Mouse (Mus musculus) forebrain, embryonic 15.5 days (tissue): ENCODE measurements at regions not wholly inside any gene's neighbourhood (a gene's known extent, or its start where the extent isn't known, plus 50 kb on each side); places are given as distances from the start of the nearest gene placed in this dataset.
A peak's percentile ranks its signal among the peaks of the same experiment; 100 is the strongest.

Experiments
- ATAC-seq: fragments of 200-750 bp; cut with Nextera tagmentation; replicated peaks from 2 replicates; pipeline ENCODE4 v1.8.0; 2017; ENCODE audit warnings: mild to moderate bottlenecking, moderate TSS enrichment, moderate library complexity
- H3K27ac ChIP-seq: fragments of 300-500 bp; sonication (generic); replicated peaks from 2 replicates; pipeline ENCODE4 v1.5.1; 2015; ENCODE audit warnings: mild to moderate bottlenecking, inconsistent platforms
- H3K27me3 ChIP-seq: fragments of 300-500 bp; sonication (generic); 2 replicates; pipeline ENCODE4 v1.6.1; 2015; ENCODE audit warnings: inconsistent platforms
- H3K36me3 ChIP-seq: fragments of 300-500 bp; sonication (generic); 2 replicates; pipeline ENCODE4 v1.6.1; 2015; ENCODE audit warnings: mild to moderate bottlenecking, inconsistent platforms
- H3K4me1 ChIP-seq: fragments of 300-500 bp; sonication (generic); 2 replicates; pipeline ENCODE4 v1.6.1; 2015; ENCODE audit warnings: inconsistent platforms
- H3K4me2 ChIP-seq: fragments of 300-500 bp; sonication (generic); replicated peaks from 2 replicates; pipeline ENCODE4 v1.6.1; 2015; ENCODE audit warnings: mild to moderate bottlenecking, inconsistent platforms
- H3K4me3 ChIP-seq: fragments of 300-500 bp; sonication (generic); 2 replicates; pipeline ENCODE4 v1.5.1; 2015; ENCODE audit warnings: mild to moderate bottlenecking, inconsistent platforms
- H3K9ac ChIP-seq: fragments of 300-500 bp; sonication (generic); replicated peaks from 2 replicates; pipeline ENCODE4 v1.6.1; 2015; ENCODE audit warnings: mild to moderate bottlenecking, inconsistent platforms
- H3K9me3 ChIP-seq: fragments of 300-500 bp; sonication (generic); 2 replicates; pipeline ENCODE4 v1.6.1; 2016; ENCODE audit warnings: inconsistent platforms
- WGBS: fragments of 180-500 bp; shearing (Covaris S2); methylation state at CpG from one replicate; pipeline ENCODE4 v1.1.7; 2015; ENCODE audit warnings: mixed read lengths; 5-methylcytosine and 5-hydroxymethylcytosine counted together

GRCm38 (mm10) chr8:11999736-12000458, 159.6 kb downstream of the Tex29 start:
- peaks cover 48% of the 10 kb centered on the region for H3K4me1 ChIP-seq
- H3K4me2 ChIP-seq = no peak overlapping the region
- no peaks in the 10 kb centered on the region for H3K9me3 ChIP-seq
- no peaks in the 10 kb centered on the region for H3K36me3 ChIP-seq
- no peak overlapping the region for H3K9ac ChIP-seq
- H3K27ac ChIP-seq = peak overlapping the region; percentile 58
- ATAC-seq = peak; percentile 83
- WGBS = 17% methylated on average over 23 of the region's 23 CpGs
- H3K27me3 ChIP-seq = peaks cover 16% of the 10 kb centered on the region
- no peak overlapping the region for H3K4me3 ChIP-seq

GRCm38 (mm10) chr8:12000459-12000789, 160.2 kb downstream of the Tex29 start:
- H3K9me3 ChIP-seq = no peaks in the 10 kb centered on the region
- 5% methylated on average over 2 of the region's 2 CpGs for WGBS
- peak; percentile 53; the same call in 1 of the 2 replicates for ATAC-seq
- no peak overlapping the region for H3K4me3 ChIP-seq
- no peaks in the 10 kb centered on the region for H3K36me3 ChIP-seq
- peaks cover 16% of the 10 kb centered on the region for H3K27me3 ChIP-seq
- peaks cover 48% of the 10 kb centered on the region for H3K4me1 ChIP-seq
- no peak overlapping the region for H3K9ac ChIP-seq
- H3K27ac ChIP-seq = peak overlapping the region; percentile 58
- H3K4me2 ChIP-seq = no peak overlapping the region

- Histone ChIP-seq H3K27ac (0 out of 2 replicates have a peak overlapping the region, but pooled peaks have one; percentile 4), H3K4me3 (no peak overlapping the region), H3K27me3 (peaks cover 2% of the 10 kb centered on the region; the same call in 1 of the 2 replicates), H3K36me3 (no peaks in the 10 kb centered on the region), H3K4me1 (peaks cover 48% of the 10 kb centered on the region), H3K9me3 (no peaks in the 10 kb centered on the region), H3K9ac (no peak overlapping the region), H3K4me2 (no peak overlapping the region)
- no peak for ATAC-seq
- 40% methylated on average over 7 of the region's 7 CpGs for WGBS
Observed at GRCm38 (mm10) chr8:12004241-12004640, 164.0 kb downstream of the Tex29 start.

GRCm38 (mm10) chr8:12012769-12013168, 172.5 kb downstream of the Tex29 start:
- ATAC-seq = no peak
- no peak overlapping the region for H3K27ac ChIP-seq
- no peak overlapping the region for H3K9ac ChIP-seq
- no peak overlapping the region for H3K4me3 ChIP-seq
- H3K4me2 ChIP-seq = no peak overlapping the region
- H3K27me3 ChIP-seq = no peaks in the 10 kb centered on the region
- peaks cover 6% of the 10 kb centered on the region; the same call in 1 of the 2 replicates for H3K4me1 ChIP-seq
- no peaks in the 10 kb centered on the region for H3K9me3 ChIP-seq
- 81% methylated on average over 3 of the region's 3 CpGs for WGBS
- H3K36me3 ChIP-seq = no peaks in the 10 kb centered on the region

- Histone ChIP-seq H3K4me2 (no peak overlapping the region), H3K27ac (no peak overlapping the region), H3K27me3 (no peaks in the 10 kb centered on the region), H3K9ac (no peak overlapping the region), H3K4me1 (no peaks in the 10 kb centered on the region), H3K4me3 (no peak overlapping the region), H3K36me3 (no peaks in the 10 kb centered on the region), H3K9me3 (no peaks in the 10 kb centered on the region)
- no peak for ATAC-seq
- WGBS = 84% methylated on average over 7 of the region's 7 CpGs
Observed at GRCm38 (mm10) chr8:12017750-12018149, 177.5 kb downstream of the Tex29 start.

- H3K4me3 ChIP-seq = no peak overlapping the region
- no peak overlapping the region for H3K9ac ChIP-seq
- no peaks in the 10 kb centered on the region for H3K4me1 ChIP-seq
- 94% methylated on average over 9 of the region's 9 CpGs for WGBS
- no peak for ATAC-seq
- H3K27me3 ChIP-seq = no peaks in the 10 kb centered on the region
- H3K4me2 ChIP-seq = no peak overlapping the region
- H3K27ac ChIP-seq = no peak overlapping the region
- H3K36me3 ChIP-seq = no peaks in the 10 kb centered on the region
- H3K9me3 ChIP-seq = no peaks in the 10 kb centered on the region
Observed at GRCm38 (mm10) chr8:12019272-12019671, 179.0 kb downstream of the Tex29 start.

GRCm38 (mm10) chr8:12023669-12024390, 183.6 kb downstream of the Tex29 start:
- Histone ChIP-seq H3K9ac (no peak overlapping the region), H3K36me3 (no peaks in the 10 kb centered on the region), H3K27me3 (no peaks in the 10 kb centered on the region), H3K4me3 (no peak overlapping the region), H3K4me1 (no peaks in the 10 kb centered on the region), H3K27ac (no peak overlapping the region), H3K9me3 (no peaks in the 10 kb centered on the region), H3K4me2 (no peak overlapping the region)
- 80% methylated on average over 4 of the region's 4 CpGs for WGBS
- no peak for ATAC-seq

- Histone ChIP-seq H3K9ac (no peak overlapping the region), H3K36me3 (no peaks in the 10 kb centered on the region), H3K4me3 (no peak overlapping the region), H3K4me1 (peaks cover 26% of the 10 kb centered on the region), H3K27me3 (no peaks in the 10 kb centered on the region), H3K27ac (no peak overlapping the region), H3K9me3 (no peaks in the 10 kb centered on the region), H3K4me2 (peak overlapping the region; percentile 22)
- 39% methylated on average over 22 of the region's 22 CpGs for WGBS
- ATAC-seq = peak; percentile 53; the same call in 1 of the 2 replicates
Observed at GRCm38 (mm10) chr8:12030363-12031116, 190.3 kb downstream of the Tex29 start.

GRCm38 (mm10) chr8:12031796-12032195, 191.5 kb downstream of the Tex29 start:
- 49% methylated on average over 3 of the region's 3 CpGs for WGBS
- no peak for ATAC-seq

GRCm38 (mm10) chr8:12032386-12032785, 192.1 kb downstream of the Tex29 start:
- Histone ChIP-seq H3K9ac (no peak overlapping the region), H3K4me3 (no peak overlapping the region), H3K4me1 (peaks cover 26% of the 10 kb centered on the region), H3K27ac (no peak overlapping the region), H3K27me3 (no peaks in the 10 kb centered on the region), H3K36me3 (no peaks in the 10 kb centered on the region), H3K4me2 (no peak overlapping the region), H3K9me3 (no peaks in the 10 kb centered on the region)
- no peak for ATAC-seq
- 85% methylated on average over 3 of the region's 3 CpGs for WGBS

More at GRCm38 (mm10) chr8:12031796-12032195, 191.5 kb downstream of the Tex29 start:
- Histone ChIP-seq H3K4me1 (peaks cover 26% of the 10 kb centered on the region), H3K4me2 (no peak overlapping the region), H3K9me3 (no peaks in the 10 kb centered on the region), H3K27me3 (no peaks in the 10 kb centered on the region), H3K4me3 (no peak overlapping the region), H3K27ac (no peak overlapping the region), H3K36me3 (no peaks in the 10 kb centered on the region), H3K9ac (no peak overlapping the region)

GRCm38 (mm10) chr8:12036349-12036748, 196.1 kb downstream of the Tex29 start:
- no peak overlapping the region for H3K27ac ChIP-seq
- H3K27me3 ChIP-seq = no peaks in the 10 kb centered on the region
- no peaks in the 10 kb centered on the region for H3K36me3 ChIP-seq
- no peak for ATAC-seq
- no peak overlapping the region for H3K9ac ChIP-seq
- no peaks in the 10 kb centered on the region for H3K9me3 ChIP-seq
- peaks cover 10% of the 10 kb centered on the region for H3K4me1 ChIP-seq
- H3K4me3 ChIP-seq = no peak overlapping the region
- no peak overlapping the region for H3K4me2 ChIP-seq
- WGBS = 84% methylated on average over 3 of the region's 3 CpGs

GRCm38 (mm10) chr8:12040924-12041323, 200.7 kb downstream of the Tex29 start:
- H3K27me3 ChIP-seq = no peaks in the 10 kb centered on the region

More at GRCm38 (mm10) chr8:12040924-12041323, 200.7 kb downstream of the Tex29 start:
- ATAC-seq = no peak
- Histone ChIP-seq H3K27ac (no peak overlapping the region), H3K9me3 (no peaks in the 10 kb centered on the region), H3K36me3 (no peaks in the 10 kb centered on the region), H3K4me1 (no peaks in the 10 kb centered on the region), H3K4me3 (no peak overlapping the region), H3K9ac (no peak overlapping the region), H3K4me2 (no peak overlapping the region)
- 83% methylated on average over 3 of the region's 3 CpGs for WGBS
